Mouse (Mus musculus) stomach, embryonic 16.5 days (tissue): ENCODE data around the gene Rdh8. TPM values are rescaled to one million over a fixed set of nuclear protein-coding genes. Genes with fewer than 3 reads are reported as not detected.

Experiments used
- ATAC-seq: fragments of 200-750 bp; cut with Nextera tagmentation; 2 replicates; pipeline ENCODE4 v1.8.0; 2017; ENCODE audit warnings: moderate number of reproducible peaks, moderate TSS enrichment; ENCODE audit not compliant: insufficient read depth, low FRiP score
- H3K27ac ChIP-seq: fragments of 300-500 bp; sonication (generic); 2 replicates; pipeline ENCODE4 v1.5.1; 2014; ENCODE audit warnings: low read length
- H3K27me3 ChIP-seq: fragments of 300-500 bp; sonication (generic); 2 replicates; pipeline ENCODE4 v1.6.1; 2014; ENCODE audit warnings: low read length, control low read depth, mixed read lengths; ENCODE audit not compliant: control insufficient read depth, insufficient read depth
- H3K36me3 ChIP-seq: fragments of 300-500 bp; sonication (generic); 2 replicates; pipeline ENCODE4 v1.6.1; 2014; ENCODE audit warnings: low read length; ENCODE audit not compliant: control insufficient read depth, insufficient read depth
- H3K4me1 ChIP-seq: fragments of 300-500 bp; sonication (generic); 2 replicates; pipeline ENCODE4 v1.6.1; 2014; ENCODE audit warnings: low read length, control low read depth, mixed read lengths; ENCODE audit not compliant: control insufficient read depth, insufficient read depth
- H3K4me2 ChIP-seq: fragments of 300-500 bp; sonication (generic); 2 replicates; pipeline ENCODE4 v1.6.1; 2014; ENCODE audit warnings: low read depth, low read length, mixed read lengths
- H3K4me3 ChIP-seq: fragments of 300-500 bp; sonication (generic); replicated peaks from 2 replicates; pipeline ENCODE4 v1.5.1; 2014; ENCODE audit warnings: mild to moderate bottlenecking, low read length
- H3K9ac ChIP-seq: fragments of 300-500 bp; sonication (generic); 2 replicates; pipeline ENCODE4 v1.6.1; 2014; ENCODE audit warnings: low read length
- H3K9me3 ChIP-seq: fragments of 300-500 bp; sonication (generic); replicated peaks from 2 replicates; pipeline ENCODE4 v1.6.1; 2016; ENCODE audit warnings: low read length, control low read depth; ENCODE audit not compliant: control insufficient read depth
- WGBS: fragments of 180-500 bp; shearing (Covaris S2); extraction: QIAGEN DNeasy Blood & Tissue Kit; methylation state at CpG from one replicate; pipeline ENCODE4 v1.1.7; 2014; 5-methylcytosine and 5-hydroxymethylcytosine counted together
- polyA plus RNA-seq: library from polyadenylated mRNA; unstranded; fragments of >200 nt; fragmentation: Nextera tagmentation; extraction: Ambion mirVana; gene quantifications from 2 replicates; pipeline ENCODE4 v1.2.1, GENCODE M21; 2015

The Rdh8 gene
- polyA plus RNA-seq, 1 experiment from 2014 or later, result not detected

GRCm38 (mm10) chr9:20859926-20860325, 41.6 kb downstream of the Rdh8 start:
- Histone ChIP-seq H3K27me3 (no peaks in the 10 kb centered on the region), H3K4me3 (no peak overlapping the region), H3K9ac (no peak overlapping the region), H3K9me3 (no peaks in the 10 kb centered on the region), H3K27ac (no peak overlapping the region), H3K4me2 (no peak overlapping the region), H3K4me1 (no peaks in the 10 kb centered on the region), H3K36me3 (no peaks in the 10 kb centered on the region)
- 45% methylated on average over 6 of the region's 6 CpGs for whole genome bisulfite sequencing
- ATAC-seq, result no peak

GRCm38 (mm10) chr9:20861821-20862220, 43.5 kb downstream of the Rdh8 start:
- no peak overlapping the region for H3K27ac ChIP-seq
- no peak overlapping the region for H3K9ac ChIP-seq
- no peaks in the 10 kb centered on the region for H3K4me1 ChIP-seq
- H3K27me3 ChIP-seq, result no peaks in the 10 kb centered on the region
- WGBS, result 9% methylated on average over 4 of the region's 4 CpGs
- no peak overlapping the region for H3K4me2 ChIP-seq
- H3K36me3 ChIP-seq, result no peaks in the 10 kb centered on the region
- no peak overlapping the region for H3K4me3 ChIP-seq
- no peak for ATAC-seq
- H3K9me3 ChIP-seq, result no peaks in the 10 kb centered on the region

GRCm38 (mm10) chr9:20862225-20862624, 43.9 kb downstream of the Rdh8 start:
- no peaks in the 10 kb centered on the region for H3K4me1 ChIP-seq
- no peaks in the 10 kb centered on the region for H3K27me3 ChIP-seq
- no peak overlapping the region for H3K27ac ChIP-seq
- no peak overlapping the region for H3K9ac ChIP-seq
- H3K36me3 ChIP-seq, result no peaks in the 10 kb centered on the region
- 55% methylated on average over 4 of the region's 4 CpGs for WGBS
- no peak overlapping the region for H3K4me2 ChIP-seq
- H3K4me3 ChIP-seq, result no peak overlapping the region
- no peak for ATAC-seq
- H3K9me3 ChIP-seq, result no peaks in the 10 kb centered on the region

- Histone ChIP-seq H3K4me2 (no peak overlapping the region), H3K4me1 (no peaks in the 10 kb centered on the region; the same call in 1 of the 2 replicates), H3K27ac (no peak overlapping the region), H3K4me3 (no peak overlapping the region), H3K27me3 (peaks cover 10% of the 10 kb centered on the region; the same call in 1 of the 2 replicates), H3K36me3 (no peaks in the 10 kb centered on the region), H3K9ac (no peak overlapping the region), H3K9me3 (no peaks in the 10 kb centered on the region)
- no peak for ATAC-seq
- WGBS, result 66% methylated on average over 3 of the region's 3 CpGs
Observed at GRCm38 (mm10) chr9:20866879-20867278, 48.6 kb downstream of the Rdh8 start.

- 8% methylated on average over 51 of the region's 53 CpGs for WGBS
- no peaks in the 10 kb centered on the region; the same call in 1 of the 2 replicates for H3K4me1 ChIP-seq
- peak within 1 kb of the TSS; percentile 79 for H3K9ac ChIP-seq
- no peaks in the 10 kb centered on the region for H3K36me3 ChIP-seq
- H3K27me3 ChIP-seq, result peaks cover 10% of the 10 kb centered on the region; the same call in 1 of the 2 replicates
- ATAC-seq, result peak; percentile 66; the same call in 1 of the 2 replicates
- H3K4me3 ChIP-seq, result peak within 1 kb of the TSS; percentile 65
- H3K9me3 ChIP-seq, result no peaks in the 10 kb centered on the region
- peak within 1 kb of the TSS; percentile 76 for H3K4me2 ChIP-seq
- H3K27ac ChIP-seq, result no peak within 1 kb of the TSS
Observed at GRCm38 (mm10) chr9:20868448-20869001, 50.2 kb downstream of the Rdh8 start, which contains the start of gene A230050P20Rik. Gene A230050P20Rik, plus strand, starts transcription at chr9:20868642.

GRCm38 (mm10) chr9:20869246-20869645, 50.9 kb downstream of the Rdh8 start:
- no peaks in the 10 kb centered on the region; the same call in 1 of the 2 replicates for H3K4me1 ChIP-seq
- H3K27ac ChIP-seq, result no peak overlapping the region
- peaks cover 10% of the 10 kb centered on the region; the same call in 1 of the 2 replicates for H3K27me3 ChIP-seq
- no peak for ATAC-seq
- H3K36me3 ChIP-seq, result no peaks in the 10 kb centered on the region
- H3K9ac ChIP-seq, result peak overlapping the region; percentile 79
- no peaks in the 10 kb centered on the region for H3K9me3 ChIP-seq
- WGBS, result 4% methylated on average over 19 of the region's 19 CpGs
- H3K4me3 ChIP-seq, result peak overlapping the region; percentile 65
- peak overlapping the region; percentile 76 for H3K4me2 ChIP-seq

- no peak for ATAC-seq
- Histone ChIP-seq H3K4me1 (no peaks in the 10 kb centered on the region; the same call in 1 of the 2 replicates), H3K27me3 (peaks cover 10% of the 10 kb centered on the region; the same call in 1 of the 2 replicates), H3K36me3 (no peaks in the 10 kb centered on the region), H3K27ac (no peak overlapping the region), H3K4me3 (no peak overlapping the region), H3K9me3 (no peaks in the 10 kb centered on the region), H3K4me2 (no peak overlapping the region), H3K9ac (no peak overlapping the region)
- 72% methylated on average over 12 of the region's 12 CpGs for WGBS
Observed at GRCm38 (mm10) chr9:20870211-20871173, 52.2 kb downstream of the Rdh8 start.

- Histone ChIP-seq H3K27me3 (peaks cover 6% of the 10 kb centered on the region; the same call in 1 of the 2 replicates), H3K36me3 (no peaks in the 10 kb centered on the region), H3K4me2 (no peak overlapping the region), H3K4me1 (peaks cover 4% of the 10 kb centered on the region), H3K9me3 (no peaks in the 10 kb centered on the region), H3K27ac (no peak overlapping the region), H3K9ac (no peak overlapping the region), H3K4me3 (no peak overlapping the region)
- 83% methylated on average over 10 of the region's 10 CpGs for WGBS
- ATAC-seq, result no peak
Observed at GRCm38 (mm10) chr9:20872991-20873390, 54.7 kb downstream of the Rdh8 start.

- H3K4me2 ChIP-seq, result no peak overlapping the region
- no peaks in the 10 kb centered on the region for H3K36me3 ChIP-seq
- no peak overlapping the region for H3K9ac ChIP-seq
- no peak for ATAC-seq
- H3K4me3 ChIP-seq, result no peak overlapping the region
- H3K27ac ChIP-seq, result no peak overlapping the region
- WGBS, result 85% methylated on average over 12 of the region's 12 CpGs
- no peaks in the 10 kb centered on the region for H3K9me3 ChIP-seq
- H3K27me3 ChIP-seq, result peaks cover under 1% of the 10 kb centered on the region; the same call in 1 of the 2 replicates
- peaks cover 4% of the 10 kb centered on the region for H3K4me1 ChIP-seq
Observed at GRCm38 (mm10) chr9:20873521-20873920, 55.2 kb downstream of the Rdh8 start.
